Mouse (Mus musculus) heart, embryonic 15.5 days (tissue): ENCODE data around the gene Olfr1101. TPM values are rescaled to one million over a fixed set of nuclear protein-coding genes. Genes with fewer than 3 reads are reported as not detected.

Experiments used
- ATAC-seq: fragments of 200-750 bp; cut with Nextera tagmentation; replicated peaks from 2 replicates; pipeline ENCODE4 v1.8.0; 2017; ENCODE audit warnings: low read depth, moderate TSS enrichment; ENCODE audit not compliant: insufficient number of reproducible peaks, insufficient read depth, low FRiP score
- H3K27ac ChIP-seq: fragments of 300-500 bp; sonication (generic); 2 replicates; pipeline ENCODE4 v1.5.1; 2015; ENCODE audit warnings: mild to moderate bottlenecking, inconsistent platforms
- H3K27me3 ChIP-seq: fragments of 300-500 bp; sonication (generic); 2 replicates; pipeline ENCODE4 v1.6.1; 2015; ENCODE audit warnings: inconsistent platforms
- H3K36me3 ChIP-seq: fragments of 300-500 bp; sonication (generic); 2 replicates; pipeline ENCODE4 v1.6.1; 2015; ENCODE audit warnings: mild to moderate bottlenecking, inconsistent platforms
- H3K4me1 ChIP-seq: fragments of 300-500 bp; sonication (generic); replicated peaks from 2 replicates; pipeline ENCODE4 v1.6.1; 2015; ENCODE audit warnings: inconsistent platforms
- H3K4me2 ChIP-seq: fragments of 300-500 bp; sonication (generic); 2 replicates; pipeline ENCODE4 v1.6.1; 2015; ENCODE audit warnings: inconsistent platforms, mild to moderate bottlenecking, moderate library complexity
- H3K4me3 ChIP-seq: fragments of 300-500 bp; sonication (generic); 2 replicates; pipeline ENCODE4 v1.5.1; 2015; ENCODE audit warnings: mild to moderate bottlenecking, inconsistent platforms
- H3K9ac ChIP-seq: fragments of 300-500 bp; sonication (generic); 2 replicates; pipeline ENCODE4 v1.6.1; 2015; ENCODE audit warnings: mild to moderate bottlenecking, inconsistent platforms
- H3K9me3 ChIP-seq: fragments of 300-500 bp; sonication (generic); replicated peaks from 2 replicates; pipeline ENCODE4 v1.6.1; 2016; ENCODE audit warnings: inconsistent platforms
- WGBS: fragments of 180-500 bp; shearing (Covaris S2); methylation state at CpG from one replicate; pipeline ENCODE4 v1.1.7; 2015; ENCODE audit warnings: mixed read lengths; 5-methylcytosine and 5-hydroxymethylcytosine counted together
- polyA plus RNA-seq: library from polyadenylated mRNA; unstranded; fragments of >200 nt; fragmentation: Nextera tagmentation; extraction: Ambion mirVana; gene quantifications from 2 replicates; pipeline ENCODE4 v1.2.1, GENCODE M21; 2015

The Olfr1101 gene
- not detected in 2 replicates for polyA plus RNA-seq

GRCm38 (mm10) chr2:86991121-86991520 is at the start of gene Olfr1101:
Gene Olfr1101 (minus strand): TSS chr2:86991221.
- Histone ChIP-seq H3K36me3 (no peaks in the 10 kb centered on the region), H3K9me3 (no peaks in the 10 kb centered on the region), H3K4me2 (no peak within 1 kb of the TSS), H3K9ac (no peak within 1 kb of the TSS), H3K4me1 (no peaks in the 10 kb centered on the region), H3K27me3 (no peaks in the 10 kb centered on the region), H3K27ac (no peak within 1 kb of the TSS), H3K4me3 (no peak within 1 kb of the TSS)
- 63% methylated on average over 3 of the region's 3 CpGs for WGBS
- no peak for ATAC-seq

GRCm38 (mm10) chr2:87036431-87036830 is 45.4 kb upstream of the Olfr1101 start, which contains the start of gene Olfr1105:
Gene Olfr1105 (minus strand): TSS chr2:87036531.
- no peaks in the 10 kb centered on the region for H3K4me1 ChIP-seq
- no peak within 1 kb of the TSS for H3K4me2 ChIP-seq
- no peaks in the 10 kb centered on the region for H3K27me3 ChIP-seq
- no peaks in the 10 kb centered on the region for H3K36me3 ChIP-seq
- no peak within 1 kb of the TSS for H3K4me3 ChIP-seq
- H3K27ac ChIP-seq, result no peak within 1 kb of the TSS
- ATAC-seq, result no peak
- no peaks in the 10 kb centered on the region for H3K9me3 ChIP-seq
- no peak within 1 kb of the TSS for H3K9ac ChIP-seq

GRCm38 (mm10) chr2:87026980-87027379 is 36.0 kb upstream of the Olfr1101 start, which contains the start of gene Olfr1104:
Gene Olfr1104 (minus strand): TSS chr2:87027080.
- no peaks in the 10 kb centered on the region for H3K27me3 ChIP-seq
- 63% methylated on average over 1 of the region's 1 CpGs for WGBS

GRCm38 (mm10) chr2:86998098-86998497 is 7.1 kb upstream of the Olfr1101 start, which contains the start of gene Olfr1102:
Gene Olfr1102 (plus strand): TSS chr2:86998398.
- no peak within 1 kb of the TSS for H3K27ac ChIP-seq
- no peak within 1 kb of the TSS for H3K9ac ChIP-seq
- H3K9me3 ChIP-seq, result no peaks in the 10 kb centered on the region
- H3K4me1 ChIP-seq, result no peaks in the 10 kb centered on the region
- H3K4me3 ChIP-seq, result no peak within 1 kb of the TSS
- no peak for ATAC-seq
- H3K36me3 ChIP-seq, result no peaks in the 10 kb centered on the region
- no peak within 1 kb of the TSS for H3K4me2 ChIP-seq
- no peaks in the 10 kb centered on the region for H3K27me3 ChIP-seq

More at GRCm38 (mm10) chr2:87026980-87027379, 36.0 kb upstream of the Olfr1101 start, which contains the start of gene Olfr1104:
- H3K4me2 ChIP-seq, result no peak within 1 kb of the TSS
- no peak for ATAC-seq
- H3K36me3 ChIP-seq, result no peaks in the 10 kb centered on the region
- H3K4me3 ChIP-seq, result no peak within 1 kb of the TSS
- H3K4me1 ChIP-seq, result no peaks in the 10 kb centered on the region
- no peak within 1 kb of the TSS for H3K27ac ChIP-seq
- no peak within 1 kb of the TSS for H3K9ac ChIP-seq
- H3K9me3 ChIP-seq, result no peaks in the 10 kb centered on the region

- Histone ChIP-seq H3K9me3 (no peaks in the 10 kb centered on the region), H3K36me3 (no peaks in the 10 kb centered on the region), H3K4me2 (no peak within 1 kb of the TSS), H3K27me3 (no peaks in the 10 kb centered on the region), H3K9ac (no peak within 1 kb of the TSS), H3K27ac (no peak within 1 kb of the TSS), H3K4me1 (no peaks in the 10 kb centered on the region), H3K4me3 (no peak within 1 kb of the TSS)
- 70% methylated on average over 3 of the region's 3 CpGs for WGBS
- ATAC-seq, result no peak
These were observed 11.2 kb downstream of the Olfr1101 start, which contains the start of gene Olfr1100 for GRCm38 (mm10) chr2:86979854-86980253. Gene Olfr1100 (minus strand): TSS chr2:86979954.

- WGBS, result 70% methylated on average over 1 of the region's 1 CpGs
- no peak within 1 kb of the TSS for H3K4me3 ChIP-seq
- ATAC-seq, result no peak
- no peaks in the 10 kb centered on the region for H3K9me3 ChIP-seq
- no peaks in the 10 kb centered on the region for H3K27me3 ChIP-seq
- no peak within 1 kb of the TSS for H3K27ac ChIP-seq
- no peaks in the 10 kb centered on the region for H3K4me1 ChIP-seq
- no peaks in the 10 kb centered on the region for H3K36me3 ChIP-seq
- no peak within 1 kb of the TSS for H3K9ac ChIP-seq
- H3K4me2 ChIP-seq, result no peak within 1 kb of the TSS
These were observed 30.4 kb downstream of the Olfr1101 start, which contains the start of gene Olfr1099 for GRCm38 (mm10) chr2:86960593-86960992. Gene Olfr1099 (minus strand): TSS chr2:86960693.

Other genes with a start within 250 kb of the Olfr1101 start
- gene Olfr1090, start 232.2 kb downstream of the Olfr1101 start, polyA plus RNA-seq, result not detected in 2 replicates
- not detected in 2 replicates for gene Olfr1093, start 208.7 kb downstream of the Olfr1101 start, polyA plus RNA-seq
- not detected in 2 replicates for gene Olfr141, start 181.2 kb downstream of the Olfr1101 start, polyA plus RNA-seq
- not detected in 2 replicates for gene Olfr1094, start 166.6 kb downstream of the Olfr1101 start, polyA plus RNA-seq
- gene Olfr1095, start 139.5 kb downstream of the Olfr1101 start, polyA plus RNA-seq, result not detected in 2 replicates
- not detected in 2 replicates for gene Gm13723, start 116.4 kb downstream of the Olfr1101 start, polyA plus RNA-seq
- not detected in 2 replicates for gene Olfr1097, start 99.0 kb downstream of the Olfr1101 start, polyA plus RNA-seq
- gene Olfr1098, start 66.7 kb downstream of the Olfr1101 start, polyA plus RNA-seq, result not detected in 2 replicates
- not detected in 2 replicates for gene Olfr1099, start 30.5 kb downstream of the Olfr1101 start, polyA plus RNA-seq
- not detected in 2 replicates for gene Olfr1100, start 11.3 kb downstream of the Olfr1101 start, polyA plus RNA-seq
- not detected in 2 replicates for gene Olfr1102, start 7.2 kb upstream of the Olfr1101 start, polyA plus RNA-seq
- gene Olfr1104, start 35.9 kb upstream of the Olfr1101 start, polyA plus RNA-seq, result not detected in 2 replicates
- gene Olfr1105, start 45.3 kb upstream of the Olfr1101 start, polyA plus RNA-seq, result not detected in 2 replicates
- gene Olfr1106, start 61.1 kb upstream of the Olfr1101 start, polyA plus RNA-seq, result not detected in 2 replicates
- not detected in 2 replicates for gene Olfr1107, start 84.6 kb upstream of the Olfr1101 start, polyA plus RNA-seq
- not detected in 2 replicates for gene Olfr1109, start 104.8 kb upstream of the Olfr1101 start, polyA plus RNA-seq
- gene Olfr259, start 123.3 kb upstream of the Olfr1101 start, polyA plus RNA-seq, result not detected in 2 replicates
- gene Olfr1110, start 149.1 kb upstream of the Olfr1101 start, polyA plus RNA-seq, result not detected in 2 replicates
- gene Olfr1111, start 161.4 kb upstream of the Olfr1101 start, polyA plus RNA-seq, result not detected in 2 replicates
- not detected in 2 replicates for gene Olfr1112, start 196.6 kb upstream of the Olfr1101 start, polyA plus RNA-seq
- not detected in 2 replicates for gene Olfr1113, start 217.7 kb upstream of the Olfr1101 start, polyA plus RNA-seq